In the genomic region with DNA sequence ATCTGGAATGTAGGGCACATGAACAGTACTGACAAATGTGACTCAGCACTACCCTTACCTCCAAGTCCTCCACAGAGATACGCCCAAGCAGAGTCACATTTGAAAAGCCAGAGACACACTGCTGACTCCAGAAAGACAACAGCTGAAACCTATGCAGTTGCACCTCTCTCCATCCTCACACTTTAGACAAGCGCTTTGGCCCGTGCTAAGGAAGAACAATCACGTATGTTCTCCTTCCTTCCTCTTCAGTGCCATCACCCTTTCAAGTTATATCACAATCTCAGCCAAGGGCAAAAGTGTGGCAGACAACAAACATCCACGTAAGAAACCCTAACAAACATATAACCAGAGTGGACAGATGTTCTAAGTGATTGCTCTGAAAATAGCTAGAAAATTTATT, we compare ENCODE assay signal across 25 mouse cellular contexts.
"Had no signal": no experiment of that assay in that cellular context is flagged by ENCODE, and none has a peak within 500 bp of the region (broad histone marks: within the 10 kb centered on the region; RNA-seq: fewer than 3 reads in every experiment).

No protein-coding gene starts in this region.

- H3K9ac ChIP-seq: forebrain, postnatal 0 days; heart, embryonic 13.5 days; heart, embryonic 15.5 days; hindbrain, embryonic 12.5 days; hindbrain, embryonic 14.5 days; intestine, embryonic 15.5 days; limb, embryonic 12.5 days had no signal

- H3K27ac ChIP-seq: heart, adult 2 months; heart, embryonic 13.5 days; heart, embryonic 15.5 days; hindbrain, embryonic 10.5 days; hindbrain, embryonic 12.5 days; hindbrain, embryonic 14.5 days; intestine, embryonic 15.5 days; layer of hippocampus, adult 2 months; left cerebral cortex, adult 2 months; limb, embryonic 10.5 days; limb, embryonic 12.5 days had no signal

- ATAC-seq: forebrain, postnatal 0 days; hindbrain, embryonic 16.5 days; inflammation-experienced regulatory T-cells, adult 6 months; intestine, embryonic 15.5 days; intestine, postnatal 0 days had no signal

- H3K4me2 ChIP-seq: heart, embryonic 11.5 days; heart, embryonic 13.5 days; heart, embryonic 15.5 days; hindbrain, embryonic 12.5 days; hindbrain, embryonic 14.5 days; intestine, embryonic 15.5 days; limb, embryonic 12.5 days had no signal

- DNase-seq: forebrain, postnatal 0 days; gastrocnemius, postnatal 14 days; gastrocnemius, postnatal 36 days; heart, adult 2 months; heart, postnatal 4 days; kidney, adult 18-20 months; kidney, adult 8-10 months; kidney, postnatal 10 days; kidney, postnatal 25 days; kidney, postnatal 4 days; liver had no signal

- H3K27me3 ChIP-seq: heart, embryonic 13.5 days; heart, embryonic 15.5 days; hindbrain, embryonic 12.5 days; intestine, embryonic 15.5 days; limb, embryonic 12.5 days had no signal

- H3K36me3 ChIP-seq: heart, embryonic 13.5 days; heart, embryonic 15.5 days; hindbrain, embryonic 10.5 days; hindbrain, embryonic 12.5 days; intestine, embryonic 15.5 days; limb, embryonic 10.5 days; limb, embryonic 12.5 days had no signal

- H3K9me3 ChIP-seq: heart, embryonic 13.5 days; heart, embryonic 15.5 days; hindbrain, embryonic 10.5 days; hindbrain, embryonic 12.5 days; intestine, embryonic 15.5 days; limb, embryonic 10.5 days; limb, embryonic 12.5 days had no signal

- H3K4me3 ChIP-seq: heart, adult 2 months; heart, embryonic 13.5 days; heart, embryonic 15.5 days; hindbrain, embryonic 10.5 days; hindbrain, embryonic 12.5 days; intestine, embryonic 15.5 days; layer of hippocampus, adult 2 months; left cerebral cortex, adult 2 months; limb, embryonic 10.5 days; limb, embryonic 12.5 days had no signal

- H3K4me1 ChIP-seq: intestine, embryonic 15.5 days had no signal
